Mouse (Mus musculus) subcutaneous adipose tissue, adult 2 months (tissue): Measurements from ENCODE around the gene Ncoa4. TPM values are rescaled to one million over a fixed set of nuclear protein-coding genes. Genes with fewer than 3 reads are reported as not detected.

Experiments used
- polyA plus RNA-seq: library from polyadenylated mRNA; depleted of rRNA; stranded (reverse); fragments of >200 nt; gene quantifications from 2 replicates; pipeline ENCODE4 v1.2.3, GENCODE M21; 2012; ENCODE audit warnings: low replicate concordance; rRNA removed

Gene Ncoa4
- polyA plus RNA-seq, result 93.0 and 112 TPM in 2 replicates

GRCm38 (mm10) chr14:32159690-32160246 is at the start of gene Ncoa4:
Gene Ncoa4 (plus strand): TSS chr14:32159865.

GRCm38 (mm10) chr14:32141723-32142122 is 17.9 kb upstream of the Ncoa4 start, which contains the start of gene Msmb:
Gene Msmb (plus strand): TSS chr14:32142023.

GRCm38 (mm10) chr14:32201791-32202451 is 42.3 kb downstream of the Ncoa4 start, which contains the start of the genes Timm23 and Parg:
Gene Timm23 (minus strand): TSS chr14:32201898.
Gene Parg (plus strand): TSS chr14:32201949.

Other genes starting within 250 kb of the Ncoa4 start
- 21.5 and 43.9 TPM in 2 replicates for gene Galnt15, start 130.9 kb upstream of the Ncoa4 start, polyA plus RNA-seq
- gene Oxnad1, start 74.5 kb upstream of the Ncoa4 start, polyA plus RNA-seq, result 26.4 and 29.8 TPM in 2 replicates
- 27.0 and 31.4 TPM in 2 replicates for gene Dph3, start 74.1 kb upstream of the Ncoa4 start, polyA plus RNA-seq
- gene Msmb, start 17.8 kb upstream of the Ncoa4 start, polyA plus RNA-seq, result not detected in 2 replicates
- 199 and 255 TPM in 2 replicates for gene Timm23, start 42.0 kb downstream of the Ncoa4 start, polyA plus RNA-seq
- gene Parg, start 42.1 kb downstream of the Ncoa4 start, polyA plus RNA-seq, result 5.8 and 10.2 TPM in 2 replicates
- 0.82 and 15.3 TPM in 2 replicates for gene Ogdhl, start 162.2 kb downstream of the Ncoa4 start, polyA plus RNA-seq
- gene 1700024G13Rik, start 228.5 kb downstream of the Ncoa4 start, polyA plus RNA-seq, result not detected in 2 replicates